Mouse (Mus musculus): ENCODE measurements around the gene S100a2.

The S100a2 gene

GRCm38 (mm10) chr3:90589947-90590346 lies at the start of gene S100a2:
Gene S100a2, plus strand, starts transcription at chr3:90590247.
- no peak for DNase-seq (ENCODE audit: low spot score in 2 of 2)

- peak; percentile 31 to 54 for DNase-seq (ENCODE audit: low spot score in 2 of 2)
Observed at GRCm38 (mm10) chr3:90540904-90541303, 49.1 kb upstream of the S100a2 start.

- no peak for DNase-seq (ENCODE audit: low spot score in 2 of 2)
Observed at GRCm38 (mm10) chr3:90549676-90550420, 40.2 kb upstream of the S100a2 start.

GRCm38 (mm10) chr3:90550421-90550790 lies 39.6 kb upstream of the S100a2 start:
- DNase-seq (ENCODE audit: low spot score in 2 of 2) = no peak

- no peak for DNase-seq (ENCODE audit: low spot score in 2 of 2)
Observed at GRCm38 (mm10) chr3:90552231-90552630, 37.8 kb upstream of the S100a2 start.

GRCm38 (mm10) chr3:90555954-90556353 lies 34.1 kb upstream of the S100a2 start:
- DNase-seq (ENCODE audit: low spot score in 2 of 2) = peak; percentile 72 to 87

- no peak for DNase-seq (ENCODE audit: low spot score in 2 of 2)
Observed at GRCm38 (mm10) chr3:90560008-90560628, 29.9 kb upstream of the S100a2 start, which contains the start of gene S100a3. Gene S100a3, plus strand, starts transcription at chr3:90560578.

- DNase-seq (ENCODE audit: low spot score in 2 of 2) = peak; percentile 43 to 45
Observed at GRCm38 (mm10) chr3:90574691-90575090, 15.4 kb upstream of the S100a2 start.

GRCm38 (mm10) chr3:90575320-90575719 lies 14.7 kb upstream of the S100a2 start:
- no peak for DNase-seq (ENCODE audit: low spot score in 2 of 2)

GRCm38 (mm10) chr3:90576351-90577001 lies 13.6 kb upstream of the S100a2 start:
- DNase-seq (ENCODE audit: low spot score in 2 of 2) = no peak

- DNase-seq (ENCODE audit: low spot score in 2 of 2) = no peak
Observed at GRCm38 (mm10) chr3:90579433-90579832, 10.6 kb upstream of the S100a2 start.

GRCm38 (mm10) chr3:90581141-90581540 lies 8.9 kb upstream of the S100a2 start:
- no peak for DNase-seq (ENCODE audit: low spot score in 2 of 2)

- DNase-seq (ENCODE audit: low spot score in 2 of 2) = no peak
Observed at GRCm38 (mm10) chr3:90582156-90582555, 7.9 kb upstream of the S100a2 start.

GRCm38 (mm10) chr3:90582556-90582955 lies 7.5 kb upstream of the S100a2 start:
- DNase-seq (ENCODE audit: low spot score in 2 of 2) = no peak

- DNase-seq (ENCODE audit: low spot score in 2 of 2) = no peak
Observed at GRCm38 (mm10) chr3:90583893-90584292, 6.2 kb upstream of the S100a2 start.

- peak; percentile 65 to 72 for DNase-seq (ENCODE audit: low spot score in 2 of 2)
Observed at GRCm38 (mm10) chr3:90585595-90585994, 4.5 kb upstream of the S100a2 start.

GRCm38 (mm10) chr3:90586016-90586643 lies 3.9 kb upstream of the S100a2 start:
- DNase-seq (ENCODE audit: low spot score in 2 of 2) = no peak

GRCm38 (mm10) chr3:90586906-90587305 lies 3.1 kb upstream of the S100a2 start:
- DNase-seq (ENCODE audit: low spot score in 2 of 2) = no peak

GRCm38 (mm10) chr3:90587361-90588101 lies 2.5 kb upstream of the S100a2 start:
- no peak for DNase-seq (ENCODE audit: low spot score in 2 of 2)

- no peak for DNase-seq (ENCODE audit: low spot score in 2 of 2)
Observed at GRCm38 (mm10) chr3:90589390-90589789, 657 bp upstream of the S100a2 start.

GRCm38 (mm10) chr3:90594466-90594865 lies 4.4 kb downstream of the S100a2 start:
- no peak for DNase-seq (ENCODE audit: low spot score in 2 of 2)

- no peak for DNase-seq (ENCODE audit: low spot score in 2 of 2)
Observed at GRCm38 (mm10) chr3:90595556-90595955, 5.5 kb downstream of the S100a2 start.

Data from right cerebral cortex, postnatal 10 days (tissue).